Mouse (Mus musculus) midbrain, postnatal 0 days (tissue): ENCODE measurements around the gene Adarb2. TPM values are rescaled to one million over a fixed set of nuclear protein-coding genes. Genes with fewer than 3 reads are reported as not detected.

ENCODE experiments used
- ATAC-seq: fragments of 200-750 bp; cut with Nextera tagmentation; 2 replicates; pipeline ENCODE4 v1.8.0; 2017; ENCODE audit warnings: moderate number of reproducible peaks, mild to moderate bottlenecking, moderate TSS enrichment, moderate library complexity; ENCODE audit not compliant: low FRiP score
- DNase-seq: peaks from one replicate; pipeline ENCODE4 v3.0.0-alpha.2; 2015; ENCODE audit warnings: low spot score
- H3K27ac ChIP-seq: fragments of 300-500 bp; sonication (generic); 2 replicates; pipeline ENCODE4 v1.5.1; 2014; ENCODE audit warnings: low read depth, mild to moderate bottlenecking, low read length, mixed read lengths
- H3K27me3 ChIP-seq: fragments of 300-500 bp; sonication (generic); 2 replicates; pipeline ENCODE4 v1.6.1; 2014; ENCODE audit warnings: low read length, control low read depth, mixed read lengths; ENCODE audit not compliant: insufficient read depth
- H3K36me3 ChIP-seq: fragments of 300-500 bp; sonication (generic); 2 replicates; pipeline ENCODE4 v1.6.1; 2014; ENCODE audit warnings: low read length, control low read depth, mixed read lengths; ENCODE audit not compliant: insufficient read depth
- H3K4me1 ChIP-seq: fragments of 300-500 bp; sonication (generic); 2 replicates; pipeline ENCODE4 v1.6.1; 2014; ENCODE audit warnings: mild to moderate bottlenecking, control low read depth, antibody characterized with exemption, low read length, mixed read lengths; ENCODE audit not compliant: insufficient read depth
- H3K4me2 ChIP-seq: fragments of 300-500 bp; sonication (generic); 2 replicates; pipeline ENCODE4 v1.6.1; 2014; ENCODE audit warnings: low read depth, mild to moderate bottlenecking, low read length, mixed read lengths; ENCODE audit not compliant: poor library complexity, severe bottlenecking
- H3K4me3 ChIP-seq: fragments of 300-500 bp; sonication (generic); 2 replicates; pipeline ENCODE4 v1.5.1; 2014; ENCODE audit warnings: low read depth, mild to moderate bottlenecking, low read length, moderate library complexity
- H3K9ac ChIP-seq: fragments of 300-500 bp; sonication (generic); replicated peaks from 2 replicates; pipeline ENCODE4 v1.6.1; 2014; ENCODE audit warnings: mild to moderate bottlenecking, low read length, moderate library complexity, mixed read lengths; ENCODE audit not compliant: poor library complexity, severe bottlenecking
- H3K9me3 ChIP-seq: fragments of 300-500 bp; sonication (generic); 2 replicates; pipeline ENCODE4 v1.6.1; 2016; ENCODE audit warnings: low read length, control low read depth
- CTCF ChIP-seq: IDR thresholded peaks from 2 replicates; pipeline ENCODE4 v1.5.1; 2016; ENCODE audit warnings: antibody characterized with exemption, mild to moderate bottlenecking
- WGBS: fragments of 180-500 bp; shearing (Covaris S2); extraction: QIAGEN DNeasy Blood & Tissue Kit; methylation state at CpG from one replicate; pipeline ENCODE4 v1.1.7; 2014; 5-methylcytosine and 5-hydroxymethylcytosine counted together
- polyA plus RNA-seq: library from polyadenylated mRNA; unstranded; fragments of >200 nt; fragmentation: Nextera tagmentation; extraction: Ambion mirVana; gene quantifications from 2 replicates; pipeline ENCODE4 v1.2.1, GENCODE M21; 2015
- total RNA-seq: library from RNA; depleted of rRNA; stranded (reverse); fragments of >200 nt; gene quantifications from 2 replicates; pipeline ENCODE4 v1.2.3, GENCODE M21; 2014

Adarb2 gene
- total and polyA plus RNA-seq, 2 experiments from 2014 or later = 16.9 to 36.3 TPM

- Histone ChIP-seq H3K4me2 (no peak overlapping the region), H3K27ac (no peak overlapping the region), H3K36me3 (no peaks in the 10 kb centered on the region), H3K27me3 (no peaks in the 10 kb centered on the region), H3K9me3 (no peaks in the 10 kb centered on the region), H3K9ac (no peak overlapping the region), H3K4me3 (no peak overlapping the region), H3K4me1 (no peaks in the 10 kb centered on the region)
- DNase-seq = peak; percentile 30
- peak; percentile 38; the same call in 1 of the 2 replicates for ATAC-seq
- WGBS = 87% methylated on average over 6 of the region's 6 CpGs
- TF ChIP-seq CTCF = no peak
These were observed 546.8 kb downstream of the Adarb2 start for GRCm38 (mm10) chr13:8749451-8749850.

GRCm38 (mm10) chr13:8760940-8761339, 558.3 kb downstream of the Adarb2 start:
- no peaks in the 10 kb centered on the region for H3K4me1 ChIP-seq
- DNase-seq (no peak), ATAC-seq (no peak)
- WGBS = 62% methylated on average over 8 of the region's 8 CpGs
- TF ChIP-seq CTCF = no peak
- no peaks in the 10 kb centered on the region for H3K9me3 ChIP-seq
- no peak overlapping the region for H3K4me2 ChIP-seq
- no peaks in the 10 kb centered on the region for H3K36me3 ChIP-seq
- no peak overlapping the region for H3K27ac ChIP-seq
- H3K9ac ChIP-seq = no peak overlapping the region
- H3K4me3 ChIP-seq = no peak overlapping the region
- H3K27me3 ChIP-seq = no peaks in the 10 kb centered on the region

GRCm38 (mm10) chr13:8769654-8770227, 567.1 kb downstream of the Adarb2 start:
- 96% methylated on average over 7 of the region's 7 CpGs for WGBS
- Histone ChIP-seq H3K9ac (no peak overlapping the region), H3K4me3 (no peak overlapping the region), H3K27ac (no peak overlapping the region), H3K4me1 (no peaks in the 10 kb centered on the region), H3K36me3 (no peaks in the 10 kb centered on the region), H3K9me3 (no peaks in the 10 kb centered on the region), H3K27me3 (no peaks in the 10 kb centered on the region), H3K4me2 (no peak overlapping the region)
- TF ChIP-seq CTCF = no peak
- DNase-seq = no peak
- peak; percentile 54; the same call in 1 of the 2 replicates for ATAC-seq

- ATAC-seq = no peak
These were observed 568.0 kb downstream of the Adarb2 start for GRCm38 (mm10) chr13:8770616-8771015.

GRCm38 (mm10) chr13:8780441-8780840, 577.8 kb downstream of the Adarb2 start:
- WGBS = 59% methylated on average over 4 of the region's 4 CpGs
- no peak overlapping the region for H3K9ac ChIP-seq
- H3K9me3 ChIP-seq = no peaks in the 10 kb centered on the region
- peak; percentile 70 for TF ChIP-seq CTCF
- no peak overlapping the region for H3K27ac ChIP-seq
- no peaks in the 10 kb centered on the region for H3K36me3 ChIP-seq
- no peak overlapping the region for H3K4me3 ChIP-seq
- H3K4me2 ChIP-seq = no peak overlapping the region
- DNase-seq (peak; percentile 69), ATAC-seq (no peak)
- H3K27me3 ChIP-seq = no peaks in the 10 kb centered on the region
- H3K4me1 ChIP-seq = no peaks in the 10 kb centered on the region

More at GRCm38 (mm10) chr13:8770616-8771015, 568.0 kb downstream of the Adarb2 start:
- H3K4me1 ChIP-seq = no peaks in the 10 kb centered on the region
- no peak for TF ChIP-seq CTCF
- 88% methylated on average over 4 of the region's 4 CpGs for WGBS
- H3K9me3 ChIP-seq = no peaks in the 10 kb centered on the region
- H3K27me3 ChIP-seq = no peaks in the 10 kb centered on the region
- no peak for DNase-seq
- H3K27ac ChIP-seq = no peak overlapping the region
- H3K4me3 ChIP-seq = no peak overlapping the region
- H3K36me3 ChIP-seq = no peaks in the 10 kb centered on the region
- H3K4me2 ChIP-seq = no peak overlapping the region
- H3K9ac ChIP-seq = no peak overlapping the region

GRCm38 (mm10) chr13:8782636-8783035, 580.0 kb downstream of the Adarb2 start:
- no peaks in the 10 kb centered on the region for H3K27me3 ChIP-seq
- no peaks in the 10 kb centered on the region for H3K4me1 ChIP-seq
- WGBS = 68% methylated on average over 4 of the region's 4 CpGs
- H3K9me3 ChIP-seq = no peaks in the 10 kb centered on the region
- TF ChIP-seq CTCF = no peak
- H3K4me3 ChIP-seq = no peak overlapping the region
- DNase-seq (peak; percentile 12), ATAC-seq (no peak)
- H3K27ac ChIP-seq = no peak overlapping the region
- H3K36me3 ChIP-seq = no peaks in the 10 kb centered on the region
- no peak overlapping the region for H3K9ac ChIP-seq
- no peak overlapping the region for H3K4me2 ChIP-seq
